8 mouse cellular contexts compared by ENCODE assay signal in genomic region chr17:6978287-6979248, GRCm38 (mm10). TPM values are rescaled to one million over a fixed set of nuclear protein-coding genes. Genes with fewer than 3 reads are reported as not detected.
DNase-seq lines count a peak whose midpoint lies in the region; ATAC-seq and TF ChIP-seq lines count a peak whose summit lies in the region.
"Not testable (repeated sequence)": the region's sequence is repeated elsewhere in the genome, so short reads cannot be mapped to it uniquely, and the experiment has no call there.

Gm49721 (plus strand) TSS chr17:6978904.

- intact Hi-C loops in heart, postnatal 14 days (cut with DNase I) = not testable (repeated sequence)

- ATAC-seq in forebrain, embryonic 16.5 days = peak; percentile 98
- ATAC-seq in liver, embryonic 15.5 days (ENCODE audit: insufficient read depth) = peak; percentile 95
- ATAC-seq in stomach, embryonic 14.5 days (ENCODE audit: insufficient number of reproducible peaks, insufficient read depth, low FRiP score, low read depth) = peak; percentile 98

- peak within 1 kb of the TSS; percentile 63 for H3K9ac ChIP-seq in forebrain, embryonic 16.5 days (replicated peaks; ENCODE audit: low read depth, low read length)
- H3K9ac ChIP-seq in liver, embryonic 15.5 days = peak within 1 kb of the TSS; percentile 63
- peak within 1 kb of the TSS; percentile 33; the same call in 1 of the 2 replicates for H3K9ac ChIP-seq in stomach, embryonic 14.5 days (replicated peaks; ENCODE audit: low read depth, low read length)

- peak within 1 kb of the TSS; percentile 56 for H3K4me2 ChIP-seq in forebrain, embryonic 16.5 days (ENCODE audit: low read length)
- peak within 1 kb of the TSS; percentile 83 for H3K4me2 ChIP-seq in liver, embryonic 15.5 days
- H3K4me2 ChIP-seq in stomach, embryonic 14.5 days (replicated peaks; ENCODE audit: low read depth, low read length) = peak within 1 kb of the TSS; percentile 35

- TF ChIP-seq CTCF in E14TG2a.4 (conservative IDR thresholded peaks at IDR 0.05; ENCODE audit: low read length) = not testable (repeated sequence)

- DNase-seq in cerebellum, adult 11 months = peak; percentile 48
- peak; percentile 70 to 75 for DNase-seq in heart, postnatal 14 days
- DNase-seq in kidney, postnatal 36 days = peak; percentile 76 to 78
- peak; percentile 80 to 83 for DNase-seq in natural killer cell, adult 2 months (ENCODE audit: low spot score in 2 of 2)

- H3K4me1 ChIP-seq in E14TG2a.4 (replicated peaks; ENCODE audit: low read depth, low read length); forebrain, embryonic 16.5 days (replicated peaks; ENCODE audit: control insufficient read depth, insufficient read depth, low read length); liver, embryonic 15.5 days (replicated peaks); stomach, embryonic 14.5 days (ENCODE audit: control insufficient read depth, insufficient read depth, low read length): not testable (repeated sequence)

- peak within 1 kb of the TSS; percentile 76 for H3K4me3 ChIP-seq in E14TG2a.4 (replicated peaks; ENCODE audit: low read length)
- peak within 1 kb of the TSS; percentile 52 for H3K4me3 ChIP-seq in forebrain, embryonic 16.5 days (replicated peaks; ENCODE audit: low read length)
- peak within 1 kb of the TSS; percentile 64 for H3K4me3 ChIP-seq in liver, embryonic 15.5 days (replicated peaks)
- H3K4me3 ChIP-seq in stomach, embryonic 14.5 days (ENCODE audit: low read depth, low read length) = peak within 1 kb of the TSS; percentile 45

- WGBS in forebrain, embryonic 16.5 days = 0% methylated on average over 32 of the region's 68 CpGs
- WGBS in liver, embryonic 15.5 days (ENCODE audit: insufficient replicate concordance) = 1% methylated on average over 50 of the region's 68 CpGs
- 0% methylated on average over 37 of the region's 68 CpGs for WGBS in stomach, embryonic 14.5 days

- not testable (repeated sequence) for H3K36me3 ChIP-seq in E14TG2a.4 (ENCODE audit: insufficient read depth, low read length); forebrain, embryonic 16.5 days (ENCODE audit: control insufficient read depth, insufficient read depth); liver, embryonic 15.5 days (replicated peaks); stomach, embryonic 14.5 days (ENCODE audit: control insufficient read depth, insufficient read depth, low read length)

- not testable (repeated sequence) for H3K27ac ChIP-seq in forebrain, embryonic 16.5 days (ENCODE audit: low read length); liver, embryonic 15.5 days (replicated peaks); stomach, embryonic 14.5 days (ENCODE audit: low read length)

- H3K27me3 ChIP-seq in E14TG2a.4 (ENCODE audit: insufficient read depth, low read length); forebrain, embryonic 16.5 days (replicated peaks; ENCODE audit: control insufficient read depth, insufficient read depth, low read length); liver, embryonic 15.5 days; stomach, embryonic 14.5 days (ENCODE audit: control insufficient read depth, insufficient read depth, low read length): not testable (repeated sequence)

- not testable (repeated sequence) for H3K9me3 ChIP-seq in E14TG2a.4 (ENCODE audit: low read length); forebrain, embryonic 16.5 days (ENCODE audit: control insufficient read depth, low read length); liver, embryonic 15.5 days (replicated peaks); stomach, embryonic 14.5 days (ENCODE audit: control insufficient read depth, low read depth, low read length)

RNA-seq across cellular contexts. Expression of gene Gm49721, which starts in this region (rescaled TPM):
- polyA plus RNA-seq in forebrain, embryonic 16.5 days (2015; fragmentation: Nextera tagmentation; extraction: Ambion mirVana) = 0.25 and 0.31 TPM in 2 replicates
- total RNA-seq in heart, postnatal 14 days (2021) = not detected
- polyA plus RNA-seq in liver, embryonic 15.5 days (2015; fragmentation: Nextera tagmentation; extraction: Ambion mirVana) = 0.07 TPM in 1 of 2 replicates, not detected in the other
- polyA plus RNA-seq in stomach, embryonic 14.5 days (2014; fragmentation: Nextera tagmentation; extraction: Ambion mirVana) = 0.42 and 0.50 TPM in 2 replicates

Comparison
In these comparisons a context has a peak if more than half of its experiments do, and no peak if none do; other contexts are left out.
1. Peak in ATAC-seq, H3K4me3 ChIP-seq, H3K9ac ChIP-seq and H3K4me2 ChIP-seq in forebrain, embryonic 16.5 days; RNA of the gene not detected or under 1 TPM.
2. Peak in DNase-seq in heart, postnatal 14 days; RNA of the gene not detected or under 1 TPM.
3. Peak in ATAC-seq, H3K4me3 ChIP-seq, H3K9ac ChIP-seq and H3K4me2 ChIP-seq in liver, embryonic 15.5 days; RNA of the gene not detected or under 1 TPM.
4. Peak in ATAC-seq, H3K4me3 ChIP-seq, H3K9ac ChIP-seq and H3K4me2 ChIP-seq in stomach, embryonic 14.5 days; RNA of the gene not detected or under 1 TPM.